Mouse (Mus musculus) intestine, embryonic 14.5 days (tissue): ENCODE results near the gene Nbl1. TPM values are rescaled to one million over a fixed set of nuclear protein-coding genes. Genes with fewer than 3 reads are reported as not detected.

Experiments
- polyA plus RNA-seq: library from polyadenylated mRNA; unstranded; fragments of >200 nt; fragmentation: Nextera tagmentation; extraction: Ambion mirVana; gene quantifications from 2 replicates; pipeline ENCODE4 v1.2.1, GENCODE M21; 2014

Gene Nbl1
- polyA plus RNA-seq, 1 experiment from 2014 or later = 55.5 TPM

Other genes with a start within 250 kb of the Nbl1 start
- gene Pla2g5, start 229.5 kb downstream of the Nbl1 start, polyA plus RNA-seq = 0.19 and 0.42 TPM in 2 replicates
- not detected in 2 replicates for gene Gm13030, start 219.0 kb downstream of the Nbl1 start, polyA plus RNA-seq
- gene Pla2g2e, start 215.1 kb downstream of the Nbl1 start, polyA plus RNA-seq = not detected in 2 replicates
- gene Otud3, start 179.0 kb downstream of the Nbl1 start, polyA plus RNA-seq = 3.0 and 4.7 TPM in 2 replicates
- 54.1 and 56.2 TPM in 2 replicates for gene Rnf186, start 125.9 kb downstream of the Nbl1 start, polyA plus RNA-seq
- 9.4 and 10.0 TPM in 2 replicates for gene Tmco4, start 120.1 kb downstream of the Nbl1 start, polyA plus RNA-seq
- gene Htr6, start 17.4 kb downstream of the Nbl1 start, polyA plus RNA-seq = 0.16 and 0.20 TPM in 2 replicates
- 530 and 580 TPM in 2 replicates for gene Minos1, start 38.1 kb upstream of the Nbl1 start, polyA plus RNA-seq
- 313 and 325 TPM in 2 replicates for gene Capzb, start 99.9 kb upstream of the Nbl1 start, polyA plus RNA-seq
- 15.9 and 17.1 TPM in 2 replicates for gene Pqlc2, start 217.7 kb upstream of the Nbl1 start, polyA plus RNA-seq
- 133 and 140 TPM in 2 replicates for gene Akr7a5, start 217.8 kb upstream of the Nbl1 start, polyA plus RNA-seq